Mouse (Mus musculus) megakaryocyte, embryonic 14.5 days (primary cell): ENCODE results near the gene F2rl1. TPM values are rescaled to one million over a fixed set of nuclear protein-coding genes. Genes with fewer than 3 reads are reported as not detected.
A peak's percentile ranks its signal among the peaks of the same experiment; 100 is the strongest.

ENCODE experiments used
- H3K27me3 ChIP-seq: replicated peaks from 2 replicates; pipeline ENCODE3; 2012; ENCODE audit warnings: inconsistent platforms
- H3K36me3 ChIP-seq: replicated peaks from 2 replicates; pipeline ENCODE3; 2012; ENCODE audit warnings: low read length, inconsistent platforms, mixed read lengths
- H3K4me1 ChIP-seq: 2 replicates; pipeline ENCODE4 v1.6.1; 2012; ENCODE audit warnings: inconsistent platforms
- H3K4me3 ChIP-seq: replicated peaks from 2 replicates; pipeline ENCODE3; 2012; ENCODE audit warnings: moderate library complexity, mild to moderate bottlenecking, inconsistent platforms
- H3K9me3 ChIP-seq: 2 replicates; pipeline ENCODE4 v1.6.1; 2012; ENCODE audit warnings: inconsistent platforms
- FLI1 ChIP-seq: IDR thresholded peaks from 2 replicates; pipeline ENCODE4 v1.6.1; 2012; ENCODE audit warnings: low read length, inconsistent platforms, mixed read lengths
- GATA1 ChIP-seq: IDR thresholded peaks from 3 replicates; pipeline ENCODE4 v1.6.1; 2012; ENCODE audit warnings: mixed read lengths, low read length, inconsistent platforms, borderline replicate concordance
- polyA plus RNA-seq: library from polyadenylated mRNA; stranded (reverse); fragments of >175 nt; gene quantifications from 2 replicates; pipeline ENCODE4 v1.2.3, GENCODE M21; 2012; ENCODE audit warnings: low replicate concordance; ENCODE audit not compliant: insufficient read depth

F2rl1 gene
- polyA plus RNA-seq, 1 experiment, result not detected

GRCm38 (mm10) chr13:95550636-95551370, 25.8 kb upstream of the F2rl1 start:
- Histone ChIP-seq H3K4me3 (no peak overlapping the region), H3K27me3 (peaks cover 51% of the 10 kb centered on the region), H3K4me1 (peaks cover 10% of the 10 kb centered on the region), H3K9me3 (peaks cover under 1% of the 10 kb centered on the region; the same call in 1 of the 2 replicates), H3K36me3 (no peaks in the 10 kb centered on the region)
- no peak for TF ChIP-seq GATA1

- no peak overlapping the region for H3K4me3 ChIP-seq
- peaks cover 10% of the 10 kb centered on the region for H3K4me1 ChIP-seq
- no peaks in the 10 kb centered on the region for H3K36me3 ChIP-seq
- H3K27me3 ChIP-seq, result peaks cover 52% of the 10 kb centered on the region
- no peaks in the 10 kb centered on the region for H3K9me3 ChIP-seq
- TF ChIP-seq FLI1 (no peak), GATA1 (no peak)
Measured at GRCm38 (mm10) chr13:95549421-95549820, 24.4 kb upstream of the F2rl1 start.

DNA sequence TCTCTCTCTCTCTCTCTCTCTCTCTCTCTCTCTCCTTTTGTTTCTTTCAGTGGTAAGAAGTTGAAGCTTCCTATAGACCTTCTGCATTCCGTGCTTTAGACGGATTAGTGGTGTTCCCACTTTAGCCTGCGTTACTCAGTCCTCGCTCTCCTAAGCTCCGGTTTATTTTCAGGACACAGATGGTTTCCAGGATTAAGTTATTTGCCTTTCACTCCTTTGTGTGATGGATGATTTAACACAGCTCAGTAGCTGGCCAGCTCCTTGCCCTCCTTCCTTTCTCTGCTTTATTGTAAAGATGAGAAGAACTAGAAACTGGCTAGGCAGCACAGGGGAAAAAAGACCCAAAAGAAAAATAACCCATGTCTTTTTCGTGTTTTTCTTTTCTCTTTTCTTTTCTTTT, 23.8 kb upstream of the F2rl1 start:
- no peak overlapping the region for H3K4me3 ChIP-seq
- H3K9me3 ChIP-seq, result no peaks in the 10 kb centered on the region
- no peaks in the 10 kb centered on the region for H3K36me3 ChIP-seq
- peaks cover 48% of the 10 kb centered on the region for H3K27me3 ChIP-seq
- TF ChIP-seq GATA1 (no peak), FLI1 (no peak)
- H3K4me1 ChIP-seq, result peaks cover 6% of the 10 kb centered on the region

- H3K4me1 ChIP-seq, result peaks cover 5% of the 10 kb centered on the region; the same call in 1 of the 2 replicates
- H3K36me3 ChIP-seq, result no peaks in the 10 kb centered on the region
- peaks cover 47% of the 10 kb centered on the region for H3K27me3 ChIP-seq
- TF ChIP-seq GATA1 (no peak), FLI1 (no peak)
- no peaks in the 10 kb centered on the region for H3K9me3 ChIP-seq
- H3K4me3 ChIP-seq, result peak overlapping the region; percentile 53
Measured at GRCm38 (mm10) chr13:95548291-95548789, 23.3 kb upstream of the F2rl1 start.

DNA sequence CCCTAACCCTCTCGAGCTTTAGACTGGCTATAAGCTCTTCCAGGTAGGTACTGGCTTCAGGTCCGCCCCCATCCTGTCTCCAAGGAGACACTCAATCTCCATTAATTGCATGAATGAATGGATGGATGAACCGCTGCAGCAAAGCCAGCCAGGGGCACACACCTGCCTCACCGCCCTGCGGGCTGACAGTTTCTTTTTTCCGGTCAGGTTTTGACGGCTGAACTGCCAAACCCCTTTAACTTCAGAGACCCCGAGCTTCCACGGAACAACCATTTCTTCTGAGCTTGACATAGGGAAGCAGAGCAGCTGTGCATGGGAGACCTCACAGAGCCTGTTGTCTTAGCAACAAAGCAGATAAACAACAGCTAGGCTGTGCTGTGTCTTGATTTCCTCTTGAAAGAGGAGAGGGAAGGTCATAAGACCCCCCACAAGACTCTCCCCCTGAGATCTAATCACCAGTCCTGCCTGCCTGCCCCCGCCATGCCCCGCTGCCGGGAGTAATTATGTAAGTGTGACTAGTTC, 22.1 kb upstream of the F2rl1 start:
- TF ChIP-seq FLI1 (no peak), GATA1 (no peak)
- no peaks in the 10 kb centered on the region for H3K36me3 ChIP-seq
- no peaks in the 10 kb centered on the region for H3K9me3 ChIP-seq
- no peak overlapping the region for H3K4me3 ChIP-seq
- H3K4me1 ChIP-seq, result peaks cover 5% of the 10 kb centered on the region; the same call in 1 of the 2 replicates
- H3K27me3 ChIP-seq, result peaks cover 49% of the 10 kb centered on the region

GRCm38 (mm10) chr13:95546251-95546650, 21.2 kb upstream of the F2rl1 start:
- no peaks in the 10 kb centered on the region for H3K36me3 ChIP-seq
- H3K9me3 ChIP-seq, result no peaks in the 10 kb centered on the region
- H3K4me1 ChIP-seq, result peaks cover 5% of the 10 kb centered on the region; the same call in 1 of the 2 replicates
- no peak for TF ChIP-seq GATA1
- no peak for TF ChIP-seq FLI1
- peaks cover 46% of the 10 kb centered on the region for H3K27me3 ChIP-seq
- H3K4me3 ChIP-seq, result no peak overlapping the region

DNA sequence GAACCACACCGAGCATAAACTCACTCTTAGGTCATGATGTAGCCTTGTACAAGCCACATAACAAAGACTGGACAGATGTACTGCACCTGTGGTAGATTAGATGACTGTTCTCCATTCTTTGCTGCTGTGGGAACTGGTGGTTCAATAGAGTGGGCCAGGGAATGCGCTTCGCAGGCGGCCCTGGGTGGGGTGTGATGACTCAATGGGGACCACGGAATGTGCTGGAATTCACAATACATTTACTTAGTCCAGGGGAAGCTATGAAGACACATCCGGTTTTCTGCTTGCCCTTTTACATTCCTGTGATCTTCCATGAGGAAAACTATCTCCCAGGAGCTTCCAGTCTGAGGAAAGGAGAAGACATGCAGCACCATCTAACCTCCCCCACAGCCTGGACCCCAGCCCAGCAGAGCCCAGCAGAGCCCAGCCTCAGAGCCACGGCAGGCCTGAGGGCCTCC, 20.7 kb upstream of the F2rl1 start:
- H3K27me3 ChIP-seq, result peaks cover 47% of the 10 kb centered on the region
- peaks cover 5% of the 10 kb centered on the region; the same call in 1 of the 2 replicates for H3K4me1 ChIP-seq
- TF ChIP-seq FLI1 (no peak), GATA1 (no peak)

DNA sequence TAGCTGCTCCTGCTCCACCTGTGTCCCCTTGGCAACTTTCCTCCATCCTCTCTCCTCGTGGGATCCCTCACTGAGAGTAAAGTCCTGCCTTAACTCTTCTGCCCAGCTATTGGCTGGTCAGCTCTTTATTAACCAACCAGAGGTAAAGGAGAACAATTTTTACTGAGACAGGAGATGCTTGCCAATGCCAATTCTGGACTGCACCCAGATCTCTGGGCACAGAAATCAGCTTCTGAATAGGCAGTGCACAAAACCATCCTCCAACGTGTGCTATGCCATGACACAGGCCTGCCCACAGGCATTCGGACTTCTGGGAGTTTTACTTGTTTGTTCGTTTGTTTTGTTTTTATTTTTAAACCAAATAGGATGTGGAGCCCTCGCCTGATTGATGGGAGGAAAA, 13.0 kb upstream of the F2rl1 start:
- TF ChIP-seq FLI1, result no peak
- no peak for TF ChIP-seq GATA1
- Histone ChIP-seq H3K9me3 (peaks cover 6% of the 10 kb centered on the region; the same call in 1 of the 2 replicates), H3K36me3 (no peaks in the 10 kb centered on the region), H3K4me3 (no peak overlapping the region), H3K4me1 (peaks cover 17% of the 10 kb centered on the region), H3K27me3 (peaks cover 60% of the 10 kb centered on the region)

More for the DNA sequence above, 20.7 kb upstream of the F2rl1 start:
- Histone ChIP-seq H3K36me3 (no peaks in the 10 kb centered on the region), H3K4me3 (no peak overlapping the region), H3K9me3 (no peaks in the 10 kb centered on the region)

DNA sequence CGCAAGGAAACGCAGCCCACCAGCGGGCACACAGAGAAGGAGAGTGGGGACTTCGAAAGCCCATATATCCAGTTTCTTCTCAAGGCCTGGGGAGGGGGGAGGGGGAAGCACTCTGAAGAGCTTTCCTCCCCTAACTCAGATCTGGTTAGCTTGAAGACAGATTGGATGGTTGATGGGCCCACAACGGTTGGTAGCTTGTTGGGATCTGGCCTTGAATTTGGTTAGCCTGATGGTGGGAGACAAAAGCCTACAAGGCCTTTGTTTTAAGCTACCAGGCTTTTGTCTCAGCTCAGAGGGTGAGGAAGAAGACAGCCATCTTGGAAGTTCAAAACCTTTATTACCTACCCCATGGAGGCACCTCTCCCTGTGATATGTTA, 11.1 kb upstream of the F2rl1 start:
- TF ChIP-seq GATA1 (no peak), FLI1 (no peak)
- H3K4me1 ChIP-seq, result peaks cover 17% of the 10 kb centered on the region
- H3K9me3 ChIP-seq, result peaks cover 9% of the 10 kb centered on the region; the same call in 1 of the 2 replicates
- peaks cover 70% of the 10 kb centered on the region for H3K27me3 ChIP-seq
- H3K36me3 ChIP-seq, result no peaks in the 10 kb centered on the region
- no peak overlapping the region for H3K4me3 ChIP-seq
